Mouse (Mus musculus) retina, postnatal 7 days (tissue): ENCODE measurements around the gene D11Wsu47e.

ENCODE experiments used
- DNase-seq: peaks from one replicate; pipeline ENCODE4 v3.0.0-alpha.2; 2012; ENCODE audit warnings: low read depth, low spot score

Gene D11Wsu47e

DNA sequence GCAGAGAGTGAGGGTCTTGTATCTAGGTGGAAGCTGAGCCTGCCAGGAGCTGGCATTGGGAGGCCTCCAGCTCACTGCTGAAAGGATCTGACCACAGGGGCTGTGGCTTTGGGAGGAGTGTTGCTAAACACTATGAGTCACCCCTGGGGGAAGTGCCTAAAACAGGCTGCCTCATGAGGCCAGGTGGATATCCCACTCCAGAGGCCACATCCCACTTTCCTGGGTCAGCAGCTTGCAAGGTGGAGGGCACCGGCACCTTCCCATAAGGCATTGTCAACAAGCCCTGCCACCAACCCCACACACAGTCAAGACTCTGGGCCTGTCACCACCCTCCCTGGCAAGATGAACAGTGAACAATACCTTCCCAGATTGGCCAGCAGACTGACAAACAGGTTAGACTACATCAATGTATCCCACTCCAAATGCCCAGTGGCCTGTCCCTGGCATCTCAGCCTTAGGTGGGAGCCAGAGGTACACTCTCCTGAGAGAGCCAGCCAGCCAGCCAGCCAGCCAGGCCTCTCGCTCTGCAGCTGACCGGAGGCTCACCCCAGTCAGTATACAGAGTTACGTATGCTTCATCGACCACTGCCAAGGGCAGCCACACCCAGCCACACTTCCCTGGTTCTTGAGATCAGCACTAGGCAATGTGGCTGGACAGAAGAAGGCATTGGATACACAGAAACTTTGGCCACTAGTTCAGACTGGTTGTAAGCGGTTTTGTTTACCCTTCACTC lies 49.6 kb downstream of the D11Wsu47e start:
- no peak for DNase-seq

DNA sequence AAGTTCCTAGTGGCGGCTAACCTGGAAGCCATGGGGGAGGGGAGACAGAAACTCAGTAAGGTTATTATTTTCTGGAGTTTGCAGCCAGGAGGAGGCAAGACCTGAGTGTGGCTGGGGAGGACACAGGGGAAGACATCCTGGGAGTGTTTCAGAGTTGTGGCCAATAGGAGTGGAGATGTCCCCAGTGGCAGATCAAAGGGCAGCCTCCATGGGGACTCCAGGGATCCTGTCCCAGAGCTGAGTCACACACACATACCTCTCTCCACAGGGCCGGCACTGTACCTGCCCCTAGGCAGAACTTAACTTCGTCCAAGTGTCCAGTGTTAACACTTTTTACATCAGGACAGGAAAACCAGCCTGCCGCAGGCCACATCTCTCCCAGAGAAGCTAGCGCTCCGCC lies 50.9 kb downstream of the D11Wsu47e start:
- no peak for DNase-seq

DNA sequence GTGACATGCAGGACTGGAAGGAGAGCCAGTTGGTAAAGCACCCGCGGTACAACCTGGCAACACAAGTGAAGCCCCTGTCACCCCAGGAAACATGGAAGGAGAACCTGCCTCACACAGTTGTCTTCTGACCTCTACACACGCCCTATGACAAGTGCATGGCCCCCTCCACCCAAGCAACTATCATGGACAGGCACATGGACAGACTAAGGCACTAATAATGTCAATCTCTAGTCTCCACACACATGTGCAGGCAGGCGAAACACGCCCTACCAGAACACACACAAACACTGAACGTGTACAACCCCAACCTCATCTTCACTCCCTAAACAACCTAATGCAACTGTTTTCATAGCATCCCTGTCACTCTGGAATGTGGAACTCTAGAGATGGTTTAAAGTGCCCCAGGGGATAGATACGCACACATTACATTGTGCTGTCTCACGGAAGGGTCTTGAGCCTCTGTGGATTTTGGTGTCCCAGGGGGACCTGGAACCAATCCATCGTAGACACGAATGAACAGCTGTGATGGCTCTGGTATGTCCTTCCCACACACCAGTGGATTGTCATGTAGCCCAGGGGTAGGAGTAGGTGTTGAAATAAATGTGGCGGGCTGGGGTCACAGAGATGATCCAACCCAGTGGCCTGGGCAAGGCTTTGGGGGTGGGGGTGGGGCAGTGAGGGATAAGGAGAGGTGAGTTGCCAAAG lies 52.8 kb downstream of the D11Wsu47e start:
- no peak for DNase-seq

DNA sequence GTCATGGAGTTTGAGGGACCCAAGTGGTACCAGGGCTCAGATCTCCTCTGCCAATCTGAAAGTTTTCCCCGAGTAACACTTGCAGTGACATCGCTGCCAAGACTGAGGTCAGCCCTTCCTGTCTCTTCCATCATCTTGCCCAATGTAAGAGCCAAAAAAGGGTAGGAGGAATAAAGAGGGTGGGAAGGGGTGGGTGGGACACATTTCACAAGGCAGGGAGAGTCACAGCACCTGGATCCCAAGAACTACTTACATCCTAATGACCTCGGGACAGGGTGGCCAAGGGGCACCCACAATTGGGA lies 53.3 kb downstream of the D11Wsu47e start:
- no peak for DNase-seq

DNA sequence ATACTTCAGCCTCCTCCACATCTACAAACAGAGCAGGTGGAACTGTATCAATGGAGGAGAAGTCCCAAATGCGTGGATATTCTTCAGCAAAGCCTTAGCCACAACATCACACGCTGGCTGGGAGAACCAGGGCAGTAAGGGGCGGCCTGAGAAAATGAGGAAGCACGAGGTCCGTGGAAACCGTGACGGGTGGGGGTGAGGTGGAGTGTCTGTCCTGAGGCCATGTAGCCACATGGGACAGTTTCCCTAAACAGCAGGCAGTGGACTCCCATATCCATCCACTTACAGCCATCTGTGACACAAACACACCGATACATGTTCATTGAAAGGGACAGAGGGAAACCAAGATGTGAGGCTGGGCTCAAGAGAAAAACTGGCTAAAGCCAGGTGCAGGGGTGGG lies 53.7 kb downstream of the D11Wsu47e start:
- DNase-seq, result no peak

DNA sequence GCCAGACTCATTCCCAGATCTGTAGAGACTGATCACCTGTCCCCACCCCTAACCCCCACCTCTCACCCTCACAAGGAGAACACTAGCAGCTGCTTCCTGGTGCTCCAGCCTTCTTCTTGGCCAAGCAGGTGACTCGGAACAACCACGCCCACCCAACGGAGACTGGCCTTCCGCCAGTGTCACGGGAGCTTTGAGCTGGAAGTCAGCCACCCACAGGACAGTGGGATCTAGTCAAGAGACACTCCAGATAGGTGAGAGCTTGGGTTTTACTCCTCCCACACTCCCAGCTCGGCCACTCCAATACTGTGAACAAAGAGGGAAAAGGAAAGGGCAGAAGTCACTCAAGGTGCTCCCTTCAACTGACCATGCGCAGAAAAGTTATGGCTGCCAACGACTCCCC lies 55.0 kb downstream of the D11Wsu47e start:
- no peak for DNase-seq

DNA sequence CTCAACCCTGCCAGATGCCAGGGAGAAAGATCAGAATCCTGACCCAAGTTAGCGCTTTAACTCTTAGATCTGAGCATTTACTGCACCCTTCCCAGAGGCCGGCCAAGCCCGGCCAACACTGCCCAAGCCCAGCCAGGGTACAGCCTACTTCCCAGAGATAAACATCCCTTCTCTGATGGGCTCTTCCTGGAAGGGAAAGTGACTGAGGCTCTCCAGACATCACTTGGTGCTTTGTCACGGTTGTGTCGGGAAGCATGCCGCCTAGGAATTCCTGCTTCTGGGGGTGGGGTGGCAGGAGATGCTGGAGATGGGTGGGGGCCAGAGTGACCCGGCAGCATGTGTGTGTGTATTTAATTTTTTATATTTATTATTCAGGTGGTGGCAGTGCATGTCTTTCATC lies 55.9 kb downstream of the D11Wsu47e start:
- no peak for DNase-seq

DNA sequence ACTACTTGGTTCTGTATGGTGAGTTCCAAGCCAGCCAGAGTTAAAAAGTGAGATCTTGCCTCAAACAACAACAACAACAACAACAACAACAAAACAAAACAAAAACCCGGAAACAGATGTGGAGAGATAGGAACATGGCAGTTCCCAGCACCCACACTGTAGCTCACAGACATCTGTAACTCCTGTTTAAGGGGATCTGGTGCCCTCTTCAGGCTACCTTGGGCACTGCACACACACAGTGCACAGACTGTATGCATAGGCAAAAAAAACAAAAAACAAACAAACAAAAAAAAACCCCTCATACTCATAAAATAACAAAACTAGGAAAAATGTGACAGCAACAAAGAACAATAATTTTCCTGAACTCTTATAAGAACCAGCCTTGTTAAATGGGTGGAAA lies 58.8 kb downstream of the D11Wsu47e start:
- no peak for DNase-seq
